Mouse (Mus musculus): Measurements from ENCODE around the gene Phf24. TPM values are rescaled to one million over a fixed set of nuclear protein-coding genes. Genes with fewer than 3 reads are reported as not detected.

Phf24 gene
- total and polyA plus RNA-seq, 2 experiments from 2014 or later = 42.3 to 82.7 TPM

GRCm38 (mm10) chr4:42904966-42905365 is 11.5 kb upstream of the Phf24 start:
- Histone ChIP-seq H3K4me1 (ENCODE audit: insufficient read depth) (no peaks in the 10 kb centered on the region), H3K4me2 (ENCODE audit: low read depth) (no peak overlapping the region), H3K27me3 (ENCODE audit: insufficient read depth, low read length) (no peaks in the 10 kb centered on the region), H3K4me3 (ENCODE audit: low read depth, low read length) (no peak overlapping the region), H3K9me3 (ENCODE audit: low read length) (no peaks in the 10 kb centered on the region), H3K9ac (no peak overlapping the region), H3K36me3 (ENCODE audit: insufficient read depth) (no peaks in the 10 kb centered on the region), H3K27ac (ENCODE audit: low read depth, low read length) (no peak overlapping the region)
- TF ChIP-seq CTCF (IDR thresholded peaks at IDR 0.05; ENCODE audit: low read depth) = no peak
- no peak for DNase-seq
- WGBS = 47% methylated on average over 6 of the region's 6 CpGs
- ATAC-seq = no peak

- Histone ChIP-seq H3K4me1 (ENCODE audit: insufficient read depth) (0 out of 2 replicates have a peak, but pooled peaks cover 4% of the 10 kb centered on the region), H3K27me3 (ENCODE audit: insufficient read depth, low read length) (no peaks in the 10 kb centered on the region), H3K36me3 (ENCODE audit: insufficient read depth) (no peaks in the 10 kb centered on the region), H3K9ac (no peak overlapping the region), H3K4me2 (ENCODE audit: low read depth) (no peak overlapping the region), H3K9me3 (ENCODE audit: low read length) (no peaks in the 10 kb centered on the region), H3K27ac (ENCODE audit: low read depth, low read length) (no peak overlapping the region), H3K4me3 (ENCODE audit: low read depth, low read length) (no peak overlapping the region)
- no peak for DNase-seq
- 63% methylated on average over 10 of the region's 10 CpGs for WGBS
- no peak for TF ChIP-seq CTCF (IDR thresholded peaks at IDR 0.05; ENCODE audit: low read depth)
- ATAC-seq = no peak
These were observed 3.1 kb upstream of the Phf24 start for GRCm38 (mm10) chr4:42913391-42913790.

GRCm38 (mm10) chr4:42915311-42915710 is 1.1 kb upstream of the Phf24 start:
- no peaks in the 10 kb centered on the region for H3K36me3 ChIP-seq (ENCODE audit: insufficient read depth)
- WGBS = 81% methylated on average over 12 of the region's 12 CpGs
- no peaks in the 10 kb centered on the region for H3K9me3 ChIP-seq (ENCODE audit: low read length)
- H3K9ac ChIP-seq = no peak overlapping the region
- no peak for TF ChIP-seq CTCF (IDR thresholded peaks at IDR 0.05; ENCODE audit: low read depth)
- no peak overlapping the region for H3K27ac ChIP-seq (ENCODE audit: low read depth, low read length)
- no peak for ATAC-seq
- no peak overlapping the region for H3K4me3 ChIP-seq (ENCODE audit: low read depth, low read length)
- DNase-seq = no peak
- no peak overlapping the region for H3K4me2 ChIP-seq (ENCODE audit: low read depth)
- H3K27me3 ChIP-seq (ENCODE audit: insufficient read depth, low read length) = no peaks in the 10 kb centered on the region
- 0 out of 2 replicates have a peak, but pooled peaks cover 4% of the 10 kb centered on the region for H3K4me1 ChIP-seq (ENCODE audit: insufficient read depth)

GRCm38 (mm10) chr4:42915966-42916365 is 494 bp upstream of the Phf24 start:
- TF ChIP-seq CTCF (IDR thresholded peaks at IDR 0.05; ENCODE audit: low read depth) = no peak
- Histone ChIP-seq H3K36me3 (ENCODE audit: insufficient read depth) (no peaks in the 10 kb centered on the region), H3K4me2 (ENCODE audit: low read depth) (peak overlapping the region; percentile 84; the same call in 1 of the 2 replicates), H3K9me3 (ENCODE audit: low read length) (no peaks in the 10 kb centered on the region), H3K27me3 (ENCODE audit: insufficient read depth, low read length) (no peaks in the 10 kb centered on the region), H3K27ac (ENCODE audit: low read depth, low read length) (no peak overlapping the region), H3K9ac (no peak overlapping the region), H3K4me1 (ENCODE audit: insufficient read depth) (0 out of 2 replicates have a peak, but pooled peaks cover 4% of the 10 kb centered on the region), H3K4me3 (ENCODE audit: low read depth, low read length) (no peak overlapping the region)
- ATAC-seq (no peak), DNase-seq (no peak)
- WGBS = 85% methylated on average over 1 of the region's 1 CpGs

- Histone ChIP-seq H3K4me2 (ENCODE audit: low read depth) (peak overlapping the region; percentile 84), H3K9ac (peak overlapping the region; percentile 94), H3K27me3 (ENCODE audit: insufficient read depth, low read length) (no peaks in the 10 kb centered on the region), H3K27ac (ENCODE audit: low read depth, low read length) (peak overlapping the region; percentile 78), H3K36me3 (ENCODE audit: insufficient read depth) (no peaks in the 10 kb centered on the region), H3K4me3 (ENCODE audit: low read depth, low read length) (peak overlapping the region; percentile 68), H3K9me3 (ENCODE audit: low read length) (no peaks in the 10 kb centered on the region), H3K4me1 (ENCODE audit: insufficient read depth) (0 out of 2 replicates have a peak, but pooled peaks cover 4% of the 10 kb centered on the region)
- WGBS = 6% methylated on average over 26 of the region's 26 CpGs
- no peak for TF ChIP-seq CTCF (IDR thresholded peaks at IDR 0.05; ENCODE audit: low read depth)
- ATAC-seq (peak; percentile 24), DNase-seq (no peak)
These were observed 928 bp downstream of the Phf24 start for GRCm38 (mm10) chr4:42917402-42917774.

GRCm38 (mm10) chr4:42920726-42921125 is 4.3 kb downstream of the Phf24 start:
- no peaks in the 10 kb centered on the region for H3K36me3 ChIP-seq (ENCODE audit: insufficient read depth)
- H3K27me3 ChIP-seq (ENCODE audit: insufficient read depth, low read length) = no peaks in the 10 kb centered on the region
- ATAC-seq = no peak
- H3K9ac ChIP-seq = no peak overlapping the region
- no peak for TF ChIP-seq CTCF (IDR thresholded peaks at IDR 0.05; ENCODE audit: low read depth)
- no peak for DNase-seq
- no peak overlapping the region for H3K4me3 ChIP-seq (ENCODE audit: low read depth, low read length)
- H3K4me2 ChIP-seq (ENCODE audit: low read depth) = no peak overlapping the region
- 87% methylated on average over 9 of the region's 9 CpGs for WGBS
- H3K4me1 ChIP-seq (ENCODE audit: insufficient read depth) = 0 out of 2 replicates have a peak, but pooled peaks cover 4% of the 10 kb centered on the region
- H3K9me3 ChIP-seq (ENCODE audit: low read length) = no peaks in the 10 kb centered on the region
- no peak overlapping the region for H3K27ac ChIP-seq (ENCODE audit: low read depth, low read length)

GRCm38 (mm10) chr4:42921536-42921935 is 5.1 kb downstream of the Phf24 start:
- H3K36me3 ChIP-seq (ENCODE audit: insufficient read depth) = no peaks in the 10 kb centered on the region
- 0 out of 2 replicates have a peak, but pooled peaks cover 4% of the 10 kb centered on the region for H3K4me1 ChIP-seq (ENCODE audit: insufficient read depth)
- 0 out of 2 replicates have a peak overlapping the region, but pooled peaks have one; percentile 40 for H3K27ac ChIP-seq (ENCODE audit: low read depth, low read length)
- ATAC-seq = no peak
- DNase-seq = no peak
- no peak overlapping the region for H3K4me3 ChIP-seq (ENCODE audit: low read depth, low read length)
- H3K9me3 ChIP-seq (ENCODE audit: low read length) = no peaks in the 10 kb centered on the region
- no peak overlapping the region for H3K9ac ChIP-seq
- no peaks in the 10 kb centered on the region for H3K27me3 ChIP-seq (ENCODE audit: insufficient read depth, low read length)
- no peak overlapping the region for H3K4me2 ChIP-seq (ENCODE audit: low read depth)
- no peak for TF ChIP-seq CTCF (IDR thresholded peaks at IDR 0.05; ENCODE audit: low read depth)
- WGBS = 60% methylated on average over 2 of the region's 2 CpGs
